Mouse (Mus musculus) lung, postnatal 0 days (tissue): ENCODE measurements at regions not wholly inside any gene's neighbourhood (a gene's known extent, or its start where the extent isn't known, plus 50 kb on each side); places are given as distances from the start of the nearest gene placed in this dataset.
A peak's percentile ranks its signal among the peaks of the same experiment; 100 is the strongest.
"Not testable (repeated sequence)": the region's sequence is repeated elsewhere in the genome, so short reads cannot be mapped to it uniquely, and the experiment has no call there.

ENCODE experiments used
- ATAC-seq: fragments of 200-750 bp; cut with Nextera tagmentation; 2 replicates; pipeline ENCODE4 v1.8.0; 2017; ENCODE audit warnings: moderate library complexity
- DNase-seq: peaks from one replicate; pipeline ENCODE4 v3.0.0-alpha.2; 2016; ENCODE audit warnings: low spot score
- H3K27ac ChIP-seq: fragments of 300-500 bp; sonication (generic); 2 replicates; pipeline ENCODE4 v1.5.1; 2014; ENCODE audit warnings: antibody characterized with exemption, mild to moderate bottlenecking, low read length, mixed read lengths
- H3K27me3 ChIP-seq: fragments of 300-500 bp; sonication (generic); replicated peaks from 2 replicates; pipeline ENCODE4 v1.6.1; 2014; ENCODE audit warnings: low read length, mixed read lengths; ENCODE audit not compliant: insufficient read depth
- H3K36me3 ChIP-seq: fragments of 300-500 bp; sonication (generic); 2 replicates; pipeline ENCODE4 v1.6.1; 2014; ENCODE audit warnings: low read length, mixed read lengths; ENCODE audit not compliant: insufficient read depth
- H3K4me1 ChIP-seq: fragments of 300-500 bp; sonication (generic); 2 replicates; pipeline ENCODE4 v1.6.1; 2014; ENCODE audit warnings: antibody characterized with exemption, low read depth, low read length, mixed read lengths; ENCODE audit not compliant: insufficient read depth
- H3K4me2 ChIP-seq: fragments of 300-500 bp; sonication (generic); replicated peaks from 2 replicates; pipeline ENCODE4 v1.6.1; 2014; ENCODE audit warnings: low read depth, mild to moderate bottlenecking, low read length, moderate library complexity, mixed read lengths
- H3K4me3 ChIP-seq: fragments of 300-500 bp; sonication (generic); 2 replicates; pipeline ENCODE4 v1.5.1; 2014; ENCODE audit warnings: low read depth, low read length
- H3K9ac ChIP-seq: fragments of 300-500 bp; sonication (generic); replicated peaks from 2 replicates; pipeline ENCODE4 v1.6.1; 2014; ENCODE audit warnings: low read depth, mild to moderate bottlenecking
- H3K9me3 ChIP-seq: fragments of 300-500 bp; sonication (generic); 2 replicates; pipeline ENCODE4 v1.6.1; 2016; ENCODE audit warnings: low read length, mixed read lengths
- WGBS: fragments of 180-500 bp; shearing (Covaris S2); extraction: QIAGEN DNeasy Blood & Tissue Kit; methylation state at CpG from one replicate; pipeline ENCODE4 v1.1.7; 2014; 5-methylcytosine and 5-hydroxymethylcytosine counted together

- WGBS = 84% methylated on average over 4 of the region's 5 CpGs
- DNase-seq = not testable (repeated sequence)
Observed at GRCm38 (mm10) chr16:3334355-3334754, 256.5 kb upstream of the Olfr161 start.

GRCm38 (mm10) chr16:3343372-3343771 is 247.5 kb upstream of the Olfr161 start:
- H3K27me3 ChIP-seq, H3K4me1 ChIP-seq, H3K27ac ChIP-seq, ATAC-seq, H3K9ac ChIP-seq, H3K4me2 ChIP-seq, H3K36me3 ChIP-seq, DNase-seq, H3K4me3 ChIP-seq, H3K9me3 ChIP-seq: not testable (repeated sequence)
- WGBS = 31% methylated on average over 3 of the region's 4 CpGs

More at GRCm38 (mm10) chr16:3334355-3334754, 256.5 kb upstream of the Olfr161 start:
- H3K36me3 ChIP-seq, H3K27ac ChIP-seq, H3K9me3 ChIP-seq, H3K4me2 ChIP-seq, H3K4me3 ChIP-seq, H3K4me1 ChIP-seq, ATAC-seq, H3K27me3 ChIP-seq, H3K9ac ChIP-seq: not testable (repeated sequence)

DNA sequence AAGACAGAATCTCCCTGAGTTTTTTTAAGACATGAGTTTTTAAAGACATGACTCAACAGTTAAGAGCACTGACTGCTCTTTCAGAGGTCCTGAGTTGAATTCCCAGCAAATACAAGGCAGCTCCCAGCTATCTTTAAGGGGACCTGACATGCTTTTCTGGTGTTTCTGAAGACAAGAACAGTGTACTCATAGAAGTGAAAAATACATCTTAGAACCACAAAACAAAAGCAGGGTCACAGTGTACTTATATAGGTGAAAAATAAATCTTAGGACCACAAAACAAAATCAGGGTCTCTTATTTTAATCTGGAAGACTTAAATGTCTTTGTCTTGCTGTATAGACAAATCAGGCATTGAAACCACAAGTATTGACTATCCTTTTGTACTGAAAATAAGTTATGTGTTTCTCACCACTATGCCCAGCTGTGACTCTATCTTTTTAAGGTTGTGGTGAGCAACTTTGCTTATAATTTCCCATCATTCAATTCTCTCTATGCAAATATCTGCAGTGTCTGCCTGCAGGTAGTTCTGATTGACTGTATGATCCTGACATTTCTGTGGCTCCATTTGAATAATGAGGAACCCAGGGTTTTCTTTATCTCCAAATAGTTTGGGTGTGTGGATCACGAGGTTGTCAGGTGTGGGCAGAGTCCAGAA is 246.0 kb upstream of the Olfr161 start:
- no CpG with 5 or more reads among the region's 1 CpGs for WGBS
- not testable (repeated sequence) for H3K4me1 ChIP-seq, H3K9me3 ChIP-seq, H3K36me3 ChIP-seq, H3K27me3 ChIP-seq, H3K4me2 ChIP-seq, ATAC-seq, H3K4me3 ChIP-seq, H3K27ac ChIP-seq, DNase-seq, H3K9ac ChIP-seq

GRCm38 (mm10) chr16:3349382-3349781 is 241.5 kb upstream of the Olfr161 start:
- not testable (repeated sequence) for H3K36me3 ChIP-seq, H3K9ac ChIP-seq, H3K9me3 ChIP-seq, ATAC-seq, H3K4me2 ChIP-seq, H3K4me1 ChIP-seq, H3K27ac ChIP-seq, DNase-seq, H3K4me3 ChIP-seq, H3K27me3 ChIP-seq
- 92% methylated on average over 1 of the region's 4 CpGs for WGBS

- H3K9ac ChIP-seq, H3K4me2 ChIP-seq, H3K4me3 ChIP-seq, H3K27ac ChIP-seq, H3K9me3 ChIP-seq, H3K4me1 ChIP-seq, H3K36me3 ChIP-seq, H3K27me3 ChIP-seq: not testable (repeated sequence)
- peak; percentile 42 for DNase-seq
- WGBS = 36% methylated on average over 2 of the region's 4 CpGs
- ATAC-seq = peak; percentile 46
Observed at GRCm38 (mm10) chr16:3349850-3350547, 240.8 kb upstream of the Olfr161 start.

GRCm38 (mm10) chr16:3350668-3351507 is 240.0 kb upstream of the Olfr161 start:
- peak; percentile 57 for DNase-seq
- ATAC-seq = peak; percentile 74

DNA sequence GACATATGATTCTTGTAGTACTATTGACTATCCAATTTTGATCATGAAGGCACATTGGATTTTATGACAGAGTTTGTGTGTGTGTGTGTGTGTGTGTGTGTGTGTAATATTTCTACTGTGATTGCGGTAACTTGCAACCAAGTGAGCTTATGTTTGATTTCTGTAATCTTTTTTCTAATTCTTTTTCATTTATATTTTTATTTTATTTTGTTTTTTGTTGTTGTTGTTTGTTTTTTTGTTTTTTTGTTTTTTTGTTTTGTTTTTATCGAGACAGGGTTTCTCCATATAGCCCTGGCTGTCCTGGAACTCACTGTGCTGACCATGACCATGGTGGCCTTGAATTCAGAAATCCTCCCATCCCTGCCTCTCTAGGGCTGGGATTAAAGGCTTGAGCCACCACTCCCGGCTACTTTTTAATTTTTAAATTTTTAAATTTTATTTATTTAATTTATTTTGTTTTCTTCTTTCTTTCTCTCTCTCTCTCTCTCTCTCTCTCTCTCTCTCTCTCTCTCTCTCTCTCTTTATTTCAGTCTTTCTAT is 239.3 kb upstream of the Olfr161 start:
- not testable (repeated sequence) for H3K4me3 ChIP-seq, H3K36me3 ChIP-seq, H3K27ac ChIP-seq, H3K4me2 ChIP-seq, H3K9ac ChIP-seq, H3K27me3 ChIP-seq, H3K9me3 ChIP-seq, H3K4me1 ChIP-seq
- 73% methylated on average over 3 of the region's 3 CpGs for WGBS
- DNase-seq (peak; percentile 3), ATAC-seq (peak; percentile 67)

More at GRCm38 (mm10) chr16:3350668-3351507, 240.0 kb upstream of the Olfr161 start:
- H3K27ac ChIP-seq, H3K27me3 ChIP-seq, H3K4me3 ChIP-seq, H3K4me1 ChIP-seq, H3K9me3 ChIP-seq, H3K9ac ChIP-seq, H3K4me2 ChIP-seq, H3K36me3 ChIP-seq: not testable (repeated sequence)
- 71% methylated on average over 6 of the region's 7 CpGs for WGBS
